Mouse (Mus musculus) frontal cortex, postnatal 10 days (tissue): ENCODE results near the gene 3110070M22Rik.
"Not testable (repeated sequence)": the region's sequence is repeated elsewhere in the genome, so short reads cannot be mapped to it uniquely, and the experiment has no call there.

Experiments used
- DNase-seq, 2 experiments: peaks; one replicate each; pipeline ENCODE4 v3.0.0; 2022; ENCODE audit warnings: low spot score in 2 of 2, mixed read lengths in 1 of 2

3110070M22Rik gene

GRCm38 (mm10) chr13:119487880-119488580 lies at the start of gene 3110070M22Rik, which contains the start of gene Tmem267:
TSS of gene 3110070M22Rik (minus strand) at chr13:119488383.
TSS of gene Tmem267 (plus strand) at chr13:119488039.
- DNase-seq = peak; percentile 76 to 86

- DNase-seq = not testable (repeated sequence)
Observed at GRCm38 (mm10) chr13:119494938-119495337, 6.8 kb upstream of the 3110070M22Rik start.

DNA sequence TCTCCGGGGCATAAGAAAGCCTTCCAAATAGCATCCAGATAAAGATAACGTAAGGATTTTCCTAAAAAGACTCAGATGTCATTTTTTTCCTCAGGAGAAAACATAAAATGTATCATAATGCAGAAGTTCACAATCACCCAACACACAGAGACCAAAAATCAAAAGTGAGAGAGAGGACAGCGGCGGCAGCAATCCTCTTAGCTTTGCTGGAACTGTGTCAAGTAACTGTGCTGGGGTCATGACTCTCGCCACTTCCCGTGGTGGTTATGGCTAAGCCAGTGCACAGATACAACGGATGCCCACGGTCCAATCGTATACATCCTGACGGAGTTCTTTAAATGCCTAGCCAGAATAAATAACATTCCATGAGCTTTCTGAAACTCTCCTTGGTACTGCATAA lies 3.9 kb upstream of the 3110070M22Rik start:
- not testable (repeated sequence) for DNase-seq

DNA sequence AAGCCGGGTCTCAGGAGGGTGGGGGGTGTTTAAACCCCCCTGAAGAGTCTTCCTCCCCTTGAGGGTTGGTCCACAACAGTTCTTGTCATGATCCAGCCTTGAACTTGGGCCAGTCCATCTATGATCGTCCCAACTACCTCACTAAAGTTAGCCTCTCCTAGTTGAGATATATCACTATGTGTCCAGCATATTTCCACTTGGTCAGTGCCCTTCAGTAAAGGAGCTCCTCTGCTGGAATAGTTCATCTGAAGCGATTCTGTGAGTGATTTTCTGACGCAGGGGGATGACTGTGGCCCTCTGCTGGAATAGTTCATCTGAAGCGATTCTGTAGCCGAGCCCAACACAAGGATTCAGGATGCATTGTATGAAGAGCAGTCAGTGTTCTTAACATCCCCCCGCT lies 829 bp downstream of the 3110070M22Rik start:
- DNase-seq = no peak

DNA sequence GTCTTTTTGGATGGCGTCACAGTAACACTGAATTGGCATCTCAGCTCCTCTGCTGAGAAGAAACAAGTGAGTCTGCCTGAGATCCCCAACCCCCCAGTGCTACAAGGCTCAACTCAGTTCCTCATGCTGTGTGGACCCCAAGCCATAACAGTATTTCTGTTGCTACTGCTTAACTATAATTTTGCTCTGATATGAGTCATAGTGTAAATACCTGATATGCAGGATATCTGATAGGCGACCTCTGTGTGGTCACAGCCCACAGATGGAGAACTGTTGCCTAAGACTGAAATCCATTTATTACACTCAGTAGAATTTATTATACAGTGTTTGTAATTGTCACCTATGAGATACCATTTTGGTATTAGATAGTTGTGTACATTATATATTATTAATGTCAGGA lies 10.4 kb downstream of the 3110070M22Rik start:
- DNase-seq = no peak

- no peak for DNase-seq
Observed at GRCm38 (mm10) chr13:119476631-119477030, 11.6 kb downstream of the 3110070M22Rik start.

DNA sequence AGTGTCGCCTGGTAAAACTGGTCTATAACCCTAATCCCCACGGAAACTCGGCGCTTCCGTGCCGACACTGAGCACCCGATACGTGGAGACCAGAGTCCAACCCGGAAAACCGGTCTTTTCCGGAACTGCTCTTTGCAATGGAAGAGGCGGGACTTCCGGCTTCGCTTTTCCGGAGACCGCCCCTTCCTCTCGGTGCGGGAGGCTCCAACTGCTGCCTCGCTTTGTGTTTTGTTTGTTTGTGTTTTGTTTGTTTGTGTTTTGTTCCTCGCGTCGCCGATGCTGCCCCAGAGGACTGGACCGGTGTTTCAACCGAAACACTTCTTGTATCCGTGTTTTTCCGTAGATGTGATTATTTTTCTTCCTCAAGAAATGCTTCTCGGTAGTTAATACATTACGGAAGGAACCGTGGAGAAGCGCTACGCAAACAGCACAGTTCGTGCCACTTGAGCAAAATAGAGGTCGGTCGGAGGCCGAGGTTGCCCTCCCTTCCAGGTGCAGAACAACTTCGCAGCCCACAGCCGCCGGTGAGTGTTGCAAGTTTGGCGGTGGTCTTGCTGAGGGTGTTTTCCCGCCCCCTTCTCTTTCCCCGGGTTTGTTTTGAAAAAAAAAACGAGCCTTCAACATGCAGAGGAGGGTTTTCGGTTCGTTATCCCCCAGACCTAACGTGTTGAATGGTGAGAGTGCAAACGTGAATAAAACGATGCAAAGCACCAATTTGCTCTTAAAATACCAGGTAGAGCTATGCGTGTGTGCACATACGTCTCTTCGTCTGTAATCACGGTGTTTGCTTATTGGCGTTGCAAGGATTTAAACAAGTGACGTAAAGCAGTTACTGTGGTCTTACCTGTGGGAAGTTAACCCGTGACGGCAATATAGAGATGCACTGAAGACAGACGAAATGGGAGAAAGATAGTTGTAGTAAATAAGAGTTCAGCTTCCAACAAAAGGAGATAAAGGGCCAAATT lies 25.3 kb downstream of the 3110070M22Rik start, which contains the start of gene 4833420G17Rik:
TSS of gene 4833420G17Rik (plus strand) at position 173 of the 965 bp plus-strand sequence.
- DNase-seq = peak; percentile 70 to 82

DNA sequence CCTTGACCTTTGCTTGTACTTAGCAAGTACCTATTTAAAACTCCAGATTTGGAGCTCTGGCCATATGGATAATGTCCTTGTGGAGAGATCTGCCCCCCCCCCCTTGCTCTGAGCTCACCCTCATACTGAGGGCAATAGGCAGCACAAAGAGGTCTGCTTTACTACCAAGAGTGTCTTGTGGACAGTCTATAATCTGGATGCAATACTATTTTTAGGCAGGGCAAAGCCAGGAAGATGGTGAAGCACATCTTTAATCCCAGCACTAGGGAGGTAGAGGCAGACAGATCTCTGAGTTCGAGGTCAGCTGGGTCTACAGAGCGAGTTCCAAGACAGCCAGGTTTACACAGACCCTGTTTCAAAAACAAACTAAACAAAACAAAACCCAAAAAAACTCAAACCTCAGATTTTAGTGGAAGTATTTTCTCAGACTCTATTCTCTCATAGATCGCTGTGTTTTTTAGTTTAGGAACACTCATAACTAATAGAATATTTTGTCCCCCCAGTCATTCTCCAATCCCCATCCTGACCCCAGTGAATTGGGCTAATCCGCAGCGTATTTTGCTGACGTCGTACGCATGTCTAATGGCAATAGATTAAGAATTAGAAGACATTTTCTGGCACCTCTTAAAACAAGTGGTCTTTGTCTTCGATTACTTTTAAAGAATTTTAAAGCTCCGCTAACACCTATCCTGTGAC lies 26.1 kb downstream of the 3110070M22Rik start:
- no peak for DNase-seq

DNA sequence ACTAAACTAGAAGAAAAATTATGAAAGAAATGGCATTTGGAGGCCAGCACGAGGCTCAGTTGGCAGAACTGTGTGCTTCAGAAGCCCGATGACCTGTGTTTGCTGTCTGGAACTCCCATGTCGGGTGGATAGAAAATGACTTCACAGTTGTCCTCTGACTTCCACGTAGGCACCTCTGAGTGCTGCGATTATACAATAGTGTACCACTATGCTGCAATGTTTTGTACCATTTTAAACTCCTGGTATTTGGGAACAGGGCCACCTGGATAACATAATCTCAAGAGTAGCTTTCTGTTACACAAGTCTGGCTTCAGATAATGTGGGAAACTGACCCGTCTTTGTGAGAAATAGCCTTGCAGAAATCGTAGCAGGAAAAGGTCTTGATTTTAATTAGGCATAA lies 31.8 kb downstream of the 3110070M22Rik start:
- no peak for DNase-seq

DNA sequence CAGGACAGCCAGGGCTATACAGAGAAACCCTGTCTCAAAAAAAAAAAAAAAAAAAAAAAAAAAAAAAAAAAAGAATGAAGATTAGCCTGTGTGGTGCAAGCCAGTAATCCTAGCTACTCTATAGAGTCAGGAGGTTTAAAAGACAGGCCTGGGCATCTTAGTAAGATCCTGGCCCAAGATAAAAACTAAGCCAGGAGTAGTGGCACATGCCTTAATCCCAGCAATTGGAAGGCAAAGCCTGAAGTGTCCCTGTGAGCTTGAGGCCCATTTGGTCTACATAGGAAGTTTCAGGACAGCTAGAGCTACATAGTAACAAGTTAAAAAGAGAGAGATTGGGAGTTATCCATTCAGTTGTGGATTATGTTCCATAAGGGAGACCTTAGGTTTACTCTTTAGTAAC lies 33.1 kb downstream of the 3110070M22Rik start:
- no peak for DNase-seq

GRCm38 (mm10) chr13:119453563-119453962 lies 34.6 kb downstream of the 3110070M22Rik start:
- no peak for DNase-seq

- no peak for DNase-seq
Observed at GRCm38 (mm10) chr13:119442244-119442643, 45.9 kb downstream of the 3110070M22Rik start.
